Comparison of ENCODE assay signal across 10 mouse cellular contexts in genomic region chr11:95808448-95809011, GRCm38 (mm10). TPM values are rescaled to one million over a fixed set of nuclear protein-coding genes. Genes with fewer than 3 reads are reported as not detected.
DNase-seq lines count a peak whose midpoint lies in the region; ATAC-seq lines count a peak whose summit lies in the region.
"Had no signal": no experiment of that assay in that cellular context is flagged by ENCODE, and none has a peak within 500 bp of the region (broad histone marks: within the 10 kb centered on the region; RNA-seq: fewer than 3 reads in every experiment).

No protein-coding gene starts in this region.

- DNase-seq in right cerebral cortex, adult 18-20 months, result no peak
- DNase-seq: adrenal gland, postnatal 10 days; kidney, adult 2 months; thymus, postnatal 25 days had no signal

- H3K27ac ChIP-seq in liver, embryonic 12.5 days, result peak overlapping the region; percentile 100
- no peak overlapping the region for H3K27ac ChIP-seq in stomach, embryonic 16.5 days (ENCODE audit: low read length)

- peak overlapping the region; percentile 75 for H3K9ac ChIP-seq in liver, embryonic 12.5 days
- H3K9ac ChIP-seq in stomach, embryonic 16.5 days (ENCODE audit: low read length), result no peak overlapping the region

- 15% methylated on average over 5 of the region's 5 CpGs for WGBS in liver, embryonic 12.5 days (ENCODE audit: insufficient replicate concordance)
- WGBS in stomach, embryonic 16.5 days, result 45% methylated on average over 5 of the region's 5 CpGs

- H3K4me2 ChIP-seq in liver, embryonic 12.5 days, result peak overlapping the region; percentile 67
- H3K4me2 ChIP-seq in stomach, embryonic 16.5 days (ENCODE audit: low read depth, low read length), result no peak overlapping the region

- peaks cover 22% of the 10 kb centered on the region for H3K27me3 ChIP-seq in megakaryocyte, embryonic 14.5 days (replicated peaks)
- H3K27me3 ChIP-seq in erythroblast, embryonic 14.5 days (ENCODE audit: control insufficient read depth), result no peaks in the 10 kb centered on the region
- 0 out of 2 replicates have a peak, but pooled peaks cover 4% of the 10 kb centered on the region for H3K27me3 ChIP-seq in liver, embryonic 12.5 days (replicated peaks)
- H3K27me3 ChIP-seq in stomach, embryonic 16.5 days (ENCODE audit: control insufficient read depth, insufficient read depth, low read length), result no peaks in the 10 kb centered on the region

- H3K9me3 ChIP-seq in megakaryocyte, embryonic 14.5 days, result peaks cover 27% of the 10 kb centered on the region
- H3K9me3 ChIP-seq in erythroblast, embryonic 14.5 days (ENCODE audit: control insufficient read depth, low read length), result peaks cover 16% of the 10 kb centered on the region
- H3K9me3 ChIP-seq in liver, embryonic 12.5 days (replicated peaks), result peaks cover 10% of the 10 kb centered on the region; the same call in 1 of the 2 replicates
- peaks cover 4% of the 10 kb centered on the region; the same call in 1 of the 2 replicates for H3K9me3 ChIP-seq in stomach, embryonic 16.5 days (replicated peaks; ENCODE audit: control insufficient read depth, low read length)

- peaks cover 63% of the 10 kb centered on the region for H3K4me1 ChIP-seq in megakaryocyte, embryonic 14.5 days
- H3K4me1 ChIP-seq in erythroblast, embryonic 14.5 days (ENCODE audit: control insufficient read depth), result peaks cover 91% of the 10 kb centered on the region
- peaks cover 89% of the 10 kb centered on the region for H3K4me1 ChIP-seq in liver, embryonic 12.5 days
- peaks cover 6% of the 10 kb centered on the region for H3K4me1 ChIP-seq in stomach, embryonic 16.5 days (ENCODE audit: control insufficient read depth, insufficient read depth, low read length)

- H3K36me3 ChIP-seq in megakaryocyte, embryonic 14.5 days (replicated peaks; ENCODE audit: low read length), result peaks cover 9% of the 10 kb centered on the region
- peaks cover 38% of the 10 kb centered on the region for H3K36me3 ChIP-seq in erythroblast, embryonic 14.5 days (ENCODE audit: control insufficient read depth)
- no peaks in the 10 kb centered on the region for H3K36me3 ChIP-seq in liver, embryonic 12.5 days
- no peaks in the 10 kb centered on the region for H3K36me3 ChIP-seq in stomach, embryonic 16.5 days (ENCODE audit: control insufficient read depth, insufficient read depth, low read length)

- no peak for ATAC-seq in megakaryocyte, adult 5-6 weeks (ENCODE audit: poor library complexity, severe bottlenecking)
- peak; percentile 94 for ATAC-seq in liver, embryonic 12.5 days
- peak; percentile 85 for ATAC-seq in stomach, embryonic 16.5 days (ENCODE audit: insufficient read depth, low FRiP score)
- no peak for ATAC-seq in granulocyte monocyte progenitor cell, adult 5-6 weeks (replicated peaks; ENCODE audit: poor library complexity, severe bottlenecking)

- H3K4me3 ChIP-seq in megakaryocyte, embryonic 14.5 days (replicated peaks), result peak overlapping the region; percentile 76
- peak overlapping the region; percentile 59 for H3K4me3 ChIP-seq in erythroblast, embryonic 14.5 days (replicated peaks)
- peak overlapping the region; percentile 32 for H3K4me3 ChIP-seq in liver, embryonic 12.5 days
- no peak overlapping the region for H3K4me3 ChIP-seq in stomach, embryonic 16.5 days (replicated peaks; ENCODE audit: low read length)

RNA-seq across cellular contexts. Expression of gene Phospho1, which starts 15.8 kb away (rescaled TPM):
- 11.0 and 11.8 TPM in 2 replicates for polyA plus RNA-seq in megakaryocyte, embryonic 14.5 days (2012; ENCODE audit: insufficient read depth, low replicate concordance)
- 12.6 and 17.3 TPM in 2 replicates for total RNA-seq in megakaryocyte, adult 5-6 weeks (2015)
- total RNA-seq in megakaryocyte, adult 5-6 weeks (2017), result 2.3 TPM in 1 of 2 replicates, not detected in the other
- polyA plus RNA-seq in erythroblast, embryonic 14.5 days (2012), result 161 and 210 TPM in 2 replicates
- 2.7 and 3.4 TPM in 2 replicates for polyA plus RNA-seq in liver, embryonic 12.5 days (2016; fragmentation: Nextera tagmentation; extraction: Ambion mirVana)
- polyA plus RNA-seq in stomach, embryonic 16.5 days (2015; fragmentation: Nextera tagmentation; extraction: Ambion mirVana), result 0.54 and 0.94 TPM in 2 replicates
- 1.5 TPM in 1 of 2 replicates, not detected in the other for total RNA-seq in granulocyte monocyte progenitor cell, adult 5-6 weeks (2014; fragmentation: Nextera tagmentation)
- total RNA-seq in granulocyte monocyte progenitor cell, adult 5-6 weeks (2017), result 0.41 TPM in 1 of 2 replicates, not detected in the other

RNA-seq across cellular contexts. Expression of gene Gngt2, which starts 28.5 kb away (rescaled TPM):
- polyA plus RNA-seq in megakaryocyte, embryonic 14.5 days (2012; ENCODE audit: insufficient read depth, low replicate concordance), result 10.2 and 30.7 TPM in 2 replicates
- total RNA-seq in megakaryocyte, adult 5-6 weeks (2015), result 92.0 and 95.7 TPM in 2 replicates
- 64.0 and 66.6 TPM in 2 replicates for total RNA-seq in megakaryocyte, adult 5-6 weeks (2017)
- polyA plus RNA-seq in erythroblast, embryonic 14.5 days (2012), result 0.18 and 0.59 TPM in 2 replicates
- 15.8 and 16.7 TPM in 2 replicates for polyA plus RNA-seq in liver, embryonic 12.5 days (2016; fragmentation: Nextera tagmentation; extraction: Ambion mirVana)
- polyA plus RNA-seq in stomach, embryonic 16.5 days (2015; fragmentation: Nextera tagmentation; extraction: Ambion mirVana), result 16.1 and 18.2 TPM in 2 replicates
- total RNA-seq in granulocyte monocyte progenitor cell, adult 5-6 weeks (2014; fragmentation: Nextera tagmentation), result 2.7 and 24.3 TPM in 2 replicates
- total RNA-seq in granulocyte monocyte progenitor cell, adult 5-6 weeks (2017), result 7.7 and 13.4 TPM in 2 replicates

RNA-seq across cellular contexts. Expression of gene Abi3, which starts 33.7 kb away (rescaled TPM):
- 67.9 and 94.9 TPM in 2 replicates for polyA plus RNA-seq in megakaryocyte, embryonic 14.5 days (2012; ENCODE audit: insufficient read depth, low replicate concordance)
- total RNA-seq in megakaryocyte, adult 5-6 weeks (2015), result 14.7 and 19.8 TPM in 2 replicates
- total RNA-seq in megakaryocyte, adult 5-6 weeks (2017), result 13.7 and 20.0 TPM in 2 replicates
- polyA plus RNA-seq in erythroblast, embryonic 14.5 days (2012), result 0.61 and 1.0 TPM in 2 replicates
- 7.3 and 7.6 TPM in 2 replicates for polyA plus RNA-seq in liver, embryonic 12.5 days (2016; fragmentation: Nextera tagmentation; extraction: Ambion mirVana)
- polyA plus RNA-seq in stomach, embryonic 16.5 days (2015; fragmentation: Nextera tagmentation; extraction: Ambion mirVana), result 9.7 and 9.9 TPM in 2 replicates
- 5.1 and 7.0 TPM in 2 replicates for total RNA-seq in granulocyte monocyte progenitor cell, adult 5-6 weeks (2014; fragmentation: Nextera tagmentation)
- total RNA-seq in granulocyte monocyte progenitor cell, adult 5-6 weeks (2017), result 1.9 and 2.4 TPM in 2 replicates

Comparison
In these comparisons a context has a peak if more than half of its experiments do, and no peak if none do; other contexts are left out.
1. ATAC-seq: peak in liver, embryonic 12.5 days (single experiment) and stomach, embryonic 16.5 days (single experiment); none in megakaryocyte, adult 5-6 weeks (single experiment) and granulocyte monocyte progenitor cell, adult 5-6 weeks (single experiment).
2. RNA of gene Phospho1, which starts 15.8 kb away (polyA plus RNA-seq): 161 to 210 TPM in erythroblast, embryonic 14.5 days; 11.0 to 11.8 TPM in megakaryocyte, embryonic 14.5 days, 2.7 to 3.4 TPM in liver, embryonic 12.5 days and 0.54 to 0.94 TPM in stomach, embryonic 16.5 days; every median in the first group is over 10 times any median in the second.